Mouse (Mus musculus) limb, embryonic 11.5 days (tissue): ENCODE results near the gene Hbq1a. TPM values are rescaled to one million over a fixed set of nuclear protein-coding genes. Genes with fewer than 3 reads are reported as not detected.

Experiments
- ATAC-seq: fragments of 200-750 bp; cut with Nextera tagmentation; 2 replicates; pipeline ENCODE4 v1.8.0; 2017; ENCODE audit warnings: low read depth; ENCODE audit not compliant: insufficient number of reproducible peaks, low FRiP score, low TSS enrichment
- DNase-seq: peaks from one replicate; pipeline ENCODE4 v3.0.0-alpha.2; 2015; ENCODE audit warnings: low spot score
- H3K27ac ChIP-seq: fragments of 300-500 bp; sonication (generic); replicated peaks from 2 replicates; pipeline ENCODE4 v1.5.1; 2014; ENCODE audit warnings: low read depth, mild to moderate bottlenecking, low read length
- H3K27me3 ChIP-seq: fragments of 300-500 bp; sonication (generic); 2 replicates; pipeline ENCODE4 v1.6.1; 2014; ENCODE audit warnings: mild to moderate bottlenecking, low read length, mixed read lengths; ENCODE audit not compliant: control insufficient read depth, insufficient read depth
- H3K36me3 ChIP-seq: fragments of 300-500 bp; sonication (generic); 2 replicates; pipeline ENCODE4 v1.6.1; 2014; ENCODE audit warnings: mild to moderate bottlenecking, low read length, moderate library complexity, mixed read lengths; ENCODE audit not compliant: control insufficient read depth, insufficient read depth
- H3K4me1 ChIP-seq: fragments of 300-500 bp; sonication (generic); 2 replicates; pipeline ENCODE4 v1.6.1; 2014; ENCODE audit warnings: low read length, mixed read lengths; ENCODE audit not compliant: control insufficient read depth, insufficient read depth
- H3K4me2 ChIP-seq: fragments of 300-500 bp; sonication (generic); 2 replicates; pipeline ENCODE4 v1.6.1; 2014; ENCODE audit warnings: low read depth, mild to moderate bottlenecking, moderate library complexity; ENCODE audit not compliant: severe bottlenecking
- H3K4me3 ChIP-seq: fragments of 300-500 bp; sonication (generic); 2 replicates; pipeline ENCODE4 v1.5.1; 2014; ENCODE audit warnings: low read depth, low read length
- H3K9ac ChIP-seq: fragments of 300-500 bp; sonication (generic); 2 replicates; pipeline ENCODE4 v1.6.1; 2014; ENCODE audit warnings: mild to moderate bottlenecking, low read length
- H3K9me3 ChIP-seq: fragments of 300-500 bp; sonication (generic); 2 replicates; pipeline ENCODE4 v1.6.1; 2016; ENCODE audit warnings: low read length; ENCODE audit not compliant: control insufficient read depth
- WGBS: fragments of 180-500 bp; shearing (Covaris S2); extraction: QIAGEN DNeasy Blood & Tissue Kit; methylation state at CpG from one replicate; pipeline ENCODE4 v1.1.7; 2014; 5-methylcytosine and 5-hydroxymethylcytosine counted together
- polyA plus RNA-seq: library from polyadenylated mRNA; unstranded; fragments of >200 nt; fragmentation: Nextera tagmentation; extraction: Ambion mirVana; gene quantifications from 2 replicates; pipeline ENCODE4 v1.2.1, GENCODE M21; 2014

The Hbq1a gene
- polyA plus RNA-seq, 1 experiment from 2014 or later, result not detected

DNA sequence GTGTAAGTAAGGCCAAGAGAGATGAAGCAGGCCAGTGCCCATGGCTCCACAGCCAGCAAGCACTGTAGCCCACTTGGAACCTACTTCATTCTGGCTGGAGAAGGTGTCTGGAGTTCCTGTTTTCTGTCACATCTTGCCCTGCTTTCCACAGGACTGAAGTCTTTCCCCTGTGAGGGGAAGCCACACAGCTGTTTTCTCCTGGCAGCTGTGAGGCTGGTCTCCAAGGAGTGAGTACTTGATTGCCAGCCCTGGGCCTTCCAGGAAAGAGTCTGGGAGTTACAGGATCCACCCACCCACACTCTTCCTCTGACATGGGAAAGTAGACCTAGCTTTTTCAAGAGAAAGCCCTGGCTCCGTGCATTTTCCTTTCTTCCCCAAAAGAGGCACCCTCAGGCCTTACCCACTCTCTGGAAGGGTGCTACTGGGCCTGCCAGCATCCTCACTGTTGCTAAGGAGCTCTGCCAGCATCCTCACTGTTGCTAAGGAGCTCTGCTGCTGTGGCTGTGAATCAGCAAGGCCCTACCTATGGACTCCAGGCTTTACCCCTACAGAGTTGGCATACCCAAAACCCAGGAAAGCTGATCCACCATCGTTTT is 3.1 kb downstream of the Hbq1a start:
- no peak overlapping the region for H3K4me3 ChIP-seq
- H3K9me3 ChIP-seq, result no peaks in the 10 kb centered on the region
- H3K4me2 ChIP-seq, result no peak overlapping the region
- H3K27me3 ChIP-seq, result 0 out of 2 replicates have a peak, but pooled peaks cover 3% of the 10 kb centered on the region
- no peak overlapping the region for H3K27ac ChIP-seq
- no peak for DNase-seq
- WGBS, result 52% methylated on average over 2 of the region's 2 CpGs
- no peak for ATAC-seq
- H3K9ac ChIP-seq, result no peak overlapping the region
- H3K4me1 ChIP-seq, result no peaks in the 10 kb centered on the region
- H3K36me3 ChIP-seq, result no peaks in the 10 kb centered on the region

DNA sequence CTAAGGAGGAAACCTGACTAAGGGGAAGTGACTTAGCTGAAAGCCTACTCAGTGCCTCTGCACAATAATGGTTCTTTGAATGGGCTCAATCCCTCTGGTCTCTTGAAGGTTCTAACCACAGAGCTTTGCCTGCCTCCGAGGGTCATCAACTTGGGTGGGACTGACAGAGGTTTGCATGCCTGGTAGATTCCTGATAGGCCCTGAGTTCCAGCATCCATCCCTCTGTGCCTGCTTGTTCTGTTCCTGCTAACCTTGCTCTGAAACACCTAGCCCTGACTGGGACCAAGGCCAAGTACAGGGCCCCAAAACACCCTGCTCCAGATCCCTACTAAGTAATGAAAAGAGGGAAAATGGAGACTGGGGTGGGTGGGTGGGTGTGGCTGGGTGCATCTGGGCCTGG is 3.6 kb downstream of the Hbq1a start:
- no peaks in the 10 kb centered on the region for H3K4me1 ChIP-seq
- DNase-seq (no peak), ATAC-seq (no peak)
- no peak overlapping the region for H3K4me3 ChIP-seq
- H3K27ac ChIP-seq, result no peak overlapping the region
- no peak overlapping the region for H3K4me2 ChIP-seq
- H3K27me3 ChIP-seq, result 0 out of 2 replicates have a peak, but pooled peaks cover 3% of the 10 kb centered on the region
- WGBS, result 90% methylated on average over 1 of the region's 1 CpGs
- no peaks in the 10 kb centered on the region for H3K9me3 ChIP-seq
- H3K36me3 ChIP-seq, result no peaks in the 10 kb centered on the region
- no peak overlapping the region for H3K9ac ChIP-seq

DNA sequence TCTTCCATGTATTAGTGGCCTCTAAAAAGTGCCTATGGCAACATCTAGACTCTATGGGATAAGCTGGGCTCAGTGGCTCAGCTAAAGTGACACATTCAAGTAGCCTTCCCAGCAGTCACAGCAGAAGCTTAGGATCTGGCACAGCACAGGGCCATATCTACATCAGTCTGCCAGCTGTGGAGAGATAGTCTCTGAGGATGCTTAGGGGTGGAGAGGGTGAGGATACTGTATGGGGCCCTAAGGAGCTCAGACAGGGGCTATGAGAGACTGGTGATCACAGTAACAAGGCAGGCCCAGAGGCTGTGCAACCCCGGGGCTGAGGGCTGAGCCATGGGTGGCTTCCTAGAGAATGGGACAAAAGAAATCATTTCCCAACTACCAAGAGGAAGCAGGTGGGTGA is 7.1 kb downstream of the Hbq1a start:
- H3K9ac ChIP-seq, result no peak overlapping the region
- ATAC-seq, result no peak
- H3K27me3 ChIP-seq, result no peaks in the 10 kb centered on the region
- H3K36me3 ChIP-seq, result no peaks in the 10 kb centered on the region
- H3K4me2 ChIP-seq, result no peak overlapping the region
- no peak overlapping the region for H3K27ac ChIP-seq
- DNase-seq, result no peak
- no peak overlapping the region for H3K4me3 ChIP-seq
- WGBS, result 79% methylated on average over 1 of the region's 1 CpGs
- no peaks in the 10 kb centered on the region for H3K9me3 ChIP-seq
- H3K4me1 ChIP-seq, result no peaks in the 10 kb centered on the region

DNA sequence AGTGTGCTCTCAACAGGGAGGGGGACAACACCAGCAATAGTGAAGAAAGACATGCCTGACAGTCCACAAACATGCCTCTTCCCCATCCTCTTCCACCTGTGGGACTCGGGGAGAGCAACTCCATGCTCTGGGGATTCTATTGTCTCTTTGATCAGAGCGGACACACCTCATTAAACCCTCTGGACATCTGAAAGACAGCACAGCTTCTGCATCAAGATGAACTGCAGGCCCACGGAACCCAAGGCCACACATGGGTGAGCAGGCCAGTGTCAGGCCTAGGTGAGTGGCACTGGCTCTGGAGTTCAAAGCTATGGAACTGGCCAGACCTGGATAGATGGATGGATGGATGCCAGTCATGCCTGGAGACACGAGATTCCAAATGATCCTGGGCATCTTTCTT is 9.6 kb downstream of the Hbq1a start:
- no peak for ATAC-seq
- no peaks in the 10 kb centered on the region for H3K27me3 ChIP-seq
- H3K4me1 ChIP-seq, result no peaks in the 10 kb centered on the region
- no peaks in the 10 kb centered on the region for H3K9me3 ChIP-seq
- H3K4me3 ChIP-seq, result no peak overlapping the region
- WGBS, result 69% methylated on average over 4 of the region's 4 CpGs
- no peak for DNase-seq
- H3K9ac ChIP-seq, result no peak overlapping the region
- no peak overlapping the region for H3K4me2 ChIP-seq
- H3K27ac ChIP-seq, result no peak overlapping the region
- no peaks in the 10 kb centered on the region for H3K36me3 ChIP-seq

DNA sequence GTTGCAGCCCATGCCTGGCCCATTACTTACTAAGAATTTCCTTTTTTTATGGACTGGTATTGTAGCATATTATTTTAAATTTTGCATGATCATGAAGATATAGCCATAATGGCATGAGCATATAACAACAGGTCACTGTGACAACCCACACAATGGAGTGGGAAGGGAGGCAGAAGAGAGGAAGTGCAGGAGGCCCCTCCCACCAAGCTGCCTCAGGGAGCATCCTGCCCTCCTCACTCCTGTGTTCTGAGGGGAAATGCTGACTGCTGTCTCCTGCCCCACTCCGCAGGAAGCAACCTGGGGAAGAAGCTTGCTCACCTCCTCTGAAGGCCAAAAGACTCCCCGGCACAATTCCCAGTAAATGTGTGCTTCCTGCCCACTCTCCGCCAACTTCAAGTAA is 10.1 kb downstream of the Hbq1a start:
- Histone ChIP-seq H3K27ac (no peak overlapping the region), H3K9ac (no peak overlapping the region), H3K9me3 (no peaks in the 10 kb centered on the region), H3K4me3 (no peak overlapping the region), H3K27me3 (no peaks in the 10 kb centered on the region), H3K4me2 (no peak overlapping the region), H3K36me3 (no peaks in the 10 kb centered on the region), H3K4me1 (no peaks in the 10 kb centered on the region)
- no peak for ATAC-seq
- DNase-seq, result no peak
- 76% methylated on average over 3 of the region's 3 CpGs for WGBS

DNA sequence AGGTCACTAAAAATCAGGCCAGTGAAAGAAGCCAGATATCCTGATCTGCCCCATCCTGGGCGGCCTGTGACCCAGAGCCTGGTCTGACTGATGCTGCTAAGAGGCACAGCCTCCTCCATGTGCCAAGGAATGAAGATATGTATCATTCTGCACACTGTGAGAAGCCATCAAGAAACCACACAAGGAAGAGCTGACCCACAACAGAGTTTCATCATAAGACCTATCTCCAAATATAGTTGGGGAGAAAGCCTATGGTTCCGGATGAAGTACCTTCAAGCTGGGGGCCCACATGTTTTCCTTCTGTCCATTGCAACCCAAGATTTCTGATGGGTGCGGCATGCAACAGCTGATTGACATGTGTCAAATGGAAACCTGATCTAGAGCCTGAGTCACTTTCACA is 16.1 kb downstream of the Hbq1a start:
- 87% methylated on average over 3 of the region's 3 CpGs for WGBS
- no peak overlapping the region for H3K4me3 ChIP-seq
- no peaks in the 10 kb centered on the region for H3K4me1 ChIP-seq
- H3K9me3 ChIP-seq, result no peaks in the 10 kb centered on the region
- H3K4me2 ChIP-seq, result no peak overlapping the region
- no peak overlapping the region for H3K27ac ChIP-seq
- no peak overlapping the region for H3K9ac ChIP-seq
- DNase-seq (no peak), ATAC-seq (no peak)
- H3K27me3 ChIP-seq, result no peaks in the 10 kb centered on the region
- no peaks in the 10 kb centered on the region for H3K36me3 ChIP-seq

DNA sequence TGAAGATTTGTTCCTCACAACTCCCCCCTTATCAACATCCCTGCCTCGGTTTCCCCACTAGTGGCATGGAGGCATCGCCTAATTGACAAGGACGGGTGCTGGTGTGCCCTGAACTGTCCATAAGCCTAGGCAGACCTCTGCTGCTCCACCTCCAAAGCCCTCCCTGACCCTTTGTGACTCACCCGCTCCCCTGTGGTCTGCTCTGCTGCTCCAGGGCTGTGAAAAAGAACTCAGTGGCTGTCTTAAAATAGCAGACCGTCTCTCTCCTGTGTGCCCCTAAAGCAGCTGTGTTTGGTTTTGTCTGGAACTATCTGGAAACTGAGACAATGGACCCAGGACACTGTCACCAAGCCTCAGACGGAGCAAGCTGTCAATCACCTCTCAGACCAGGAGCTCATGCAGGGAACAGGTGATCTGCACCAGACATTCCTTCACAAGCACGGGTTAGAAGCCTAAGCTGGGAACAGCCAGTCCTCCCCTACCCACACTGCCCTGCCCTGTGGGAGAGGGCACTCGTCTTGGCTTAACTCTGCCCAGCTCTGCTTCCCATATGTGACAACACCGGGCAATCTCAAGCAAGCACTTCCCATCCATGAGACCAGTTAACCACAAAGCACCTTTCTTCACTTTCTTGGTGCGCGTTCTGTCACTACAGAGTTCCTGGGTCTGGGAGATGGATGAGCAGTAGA is 20.8 kb downstream of the Hbq1a start:
- Histone ChIP-seq H3K9me3 (no peaks in the 10 kb centered on the region), H3K27me3 (no peaks in the 10 kb centered on the region), H3K9ac (no peak overlapping the region), H3K36me3 (no peaks in the 10 kb centered on the region), H3K4me2 (no peak overlapping the region), H3K4me3 (no peak overlapping the region), H3K27ac (no peak overlapping the region), H3K4me1 (no peaks in the 10 kb centered on the region)
- ATAC-seq (no peak), DNase-seq (no peak)
- WGBS, result 74% methylated on average over 11 of the region's 11 CpGs

DNA sequence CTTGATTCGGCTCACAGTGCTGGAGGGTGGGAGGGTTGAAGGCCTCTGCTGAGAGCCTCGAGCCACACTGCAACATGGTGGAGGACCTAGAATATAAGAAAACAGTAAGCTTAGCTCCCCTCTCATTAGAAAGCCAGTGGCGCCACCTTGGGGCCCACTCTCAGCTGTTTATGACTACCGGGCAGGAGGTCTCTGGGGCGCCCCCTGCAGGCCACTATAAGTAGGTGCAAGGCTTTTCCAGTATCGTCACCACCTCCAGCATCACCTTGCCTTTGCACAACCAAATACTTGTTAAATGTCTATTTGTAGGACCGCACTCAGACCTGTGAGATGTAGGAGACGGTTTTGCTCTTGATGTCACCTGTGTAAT is 21.3 kb downstream of the Hbq1a start:
- Histone ChIP-seq H3K27me3 (no peaks in the 10 kb centered on the region), H3K4me2 (no peak overlapping the region), H3K9ac (no peak overlapping the region), H3K36me3 (no peaks in the 10 kb centered on the region), H3K4me1 (no peaks in the 10 kb centered on the region), H3K9me3 (no peaks in the 10 kb centered on the region), H3K4me3 (no peak overlapping the region), H3K27ac (no peak overlapping the region)
- 37% methylated on average over 8 of the region's 8 CpGs for WGBS
- ATAC-seq (no peak), DNase-seq (peak; percentile 64)

DNA sequence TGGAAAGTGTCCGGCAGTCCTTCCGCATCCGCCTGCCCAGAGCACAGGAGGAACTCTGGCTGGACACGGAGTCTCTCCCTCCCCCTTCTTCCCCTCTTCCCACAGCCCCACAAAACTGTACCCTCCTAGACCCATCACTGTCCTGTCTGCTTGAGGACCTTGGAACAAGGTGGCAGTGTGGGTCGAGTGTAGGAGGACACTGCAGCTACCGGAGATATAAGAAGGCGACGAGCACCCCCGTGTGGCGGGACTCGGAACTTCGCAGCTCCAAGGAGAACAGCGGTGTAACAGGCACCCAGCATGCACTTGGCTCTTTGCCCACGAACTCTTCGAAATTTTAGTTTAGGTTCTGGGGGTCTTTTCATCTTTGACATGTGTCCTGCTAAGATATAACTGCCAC is 24.7 kb downstream of the Hbq1a start:
- no peak overlapping the region for H3K9ac ChIP-seq
- H3K27me3 ChIP-seq, result no peaks in the 10 kb centered on the region
- DNase-seq (peak; percentile 97), ATAC-seq (peak; percentile 86; the same call in 1 of the 2 replicates)
- H3K4me2 ChIP-seq, result peak overlapping the region; percentile 15; the same call in 1 of the 2 replicates
- no peaks in the 10 kb centered on the region for H3K9me3 ChIP-seq
- H3K27ac ChIP-seq, result no peak overlapping the region
- 13% methylated on average over 15 of the region's 15 CpGs for WGBS
- no peak overlapping the region for H3K4me3 ChIP-seq
- H3K36me3 ChIP-seq, result no peaks in the 10 kb centered on the region
- no peaks in the 10 kb centered on the region for H3K4me1 ChIP-seq
